Mouse (Mus musculus): Measurements from ENCODE around the gene Tmem132c. TPM values are rescaled to one million over a fixed set of nuclear protein-coding genes. Genes with fewer than 3 reads are reported as not detected.

Tmem132c gene
- total RNA-seq, 2 experiments from 2014 or later = 0.18 to 0.22 TPM

DNA sequence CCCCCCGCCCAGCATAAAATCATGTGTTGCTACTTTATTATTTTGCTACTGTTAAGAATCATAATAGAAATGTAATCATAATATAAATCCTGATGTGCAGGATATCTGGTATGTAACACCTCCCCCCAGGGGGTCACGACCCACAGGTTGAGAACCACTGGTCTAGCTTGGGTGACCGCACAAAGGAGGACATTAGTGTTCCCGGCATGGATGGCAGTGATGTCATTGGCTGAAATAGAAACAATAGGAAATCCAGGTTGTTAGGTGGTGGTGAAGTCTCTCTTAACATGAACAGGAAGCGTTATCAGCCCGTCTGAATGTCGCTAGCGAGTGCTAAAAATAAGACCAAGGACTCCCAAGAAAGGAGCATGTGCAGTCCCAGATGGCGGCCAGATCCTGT lies 155.3 kb downstream of the Tmem132c start:
- intact Hi-C loops (cut with DNase I) = no loop called here

GRCm38 (mm10) chr5:127398010-127398409 lies 156.4 kb downstream of the Tmem132c start:
- intact Hi-C loops (cut with DNase I) = no loop called here
- no peak for DNase-seq

More for the DNA sequence above, 155.3 kb downstream of the Tmem132c start:
- no peak for DNase-seq

DNA sequence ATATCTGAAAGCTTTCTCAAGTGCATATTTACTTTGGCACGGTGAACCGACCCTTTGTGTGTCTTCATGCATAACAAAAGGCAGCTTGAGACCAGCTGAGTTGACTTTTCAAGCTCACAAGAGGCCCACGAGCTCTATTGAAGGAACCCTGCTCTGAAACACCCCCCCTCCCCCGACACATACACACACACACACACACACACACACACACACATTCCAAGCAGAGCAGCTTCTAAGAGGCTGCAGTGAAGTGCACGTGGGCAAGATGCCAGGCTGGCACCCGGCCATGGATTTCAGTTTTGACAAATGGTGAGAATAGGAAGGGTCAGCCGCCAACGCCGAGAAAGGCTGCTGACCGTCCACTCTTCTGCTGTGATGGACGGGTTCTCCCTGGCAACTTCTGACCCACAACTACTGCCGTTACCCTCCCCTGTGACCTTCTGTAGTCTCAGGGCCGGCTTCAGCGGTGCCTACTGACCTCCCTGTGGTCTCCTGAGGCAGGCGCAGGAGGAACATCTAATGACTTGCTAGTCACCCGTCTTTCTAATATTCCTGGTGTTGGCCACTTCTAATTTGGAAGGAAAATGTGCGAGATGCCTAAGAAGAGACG lies 163.9 kb downstream of the Tmem132c start:
- intact Hi-C loops (cut with DNase I) = no loop called here
- no peak for DNase-seq

DNA sequence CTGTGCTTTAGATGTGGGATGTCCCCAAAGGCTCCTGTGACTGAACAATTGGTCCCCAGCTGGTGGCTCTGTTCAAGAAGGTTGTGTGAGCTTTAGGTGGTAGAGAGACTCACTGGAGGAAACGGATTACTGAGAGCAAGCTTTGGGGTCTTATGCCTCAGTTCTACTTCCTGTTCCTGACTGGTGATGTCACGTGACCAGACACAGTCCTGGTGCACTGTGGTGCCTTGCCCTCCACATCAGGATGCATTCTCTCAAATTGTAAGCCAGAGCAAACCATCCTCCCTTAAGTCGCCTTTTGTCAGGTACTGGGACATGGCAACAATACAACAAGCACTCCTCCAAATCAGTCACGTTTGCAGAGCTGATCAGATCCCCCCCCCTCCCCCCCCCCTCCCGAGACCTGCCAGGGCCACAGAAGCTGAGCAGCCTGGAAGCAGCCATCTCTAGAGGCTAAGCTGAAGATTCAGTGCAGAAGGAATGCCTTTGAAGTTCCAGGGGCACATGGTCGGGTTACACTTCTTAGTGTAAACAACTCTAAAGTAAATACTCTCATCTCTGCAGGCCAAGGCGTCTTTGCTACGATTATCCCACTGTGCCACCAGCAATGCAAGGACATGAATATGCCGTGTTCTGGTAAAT lies 164.5 kb downstream of the Tmem132c start:
- DNase-seq = no peak
- intact Hi-C loops (cut with DNase I) = no loop called here

GRCm38 (mm10) chr5:127416536-127416935 lies 174.9 kb downstream of the Tmem132c start:
- no peak for DNase-seq
- intact Hi-C loops (cut with DNase I) = no loop called here

DNA sequence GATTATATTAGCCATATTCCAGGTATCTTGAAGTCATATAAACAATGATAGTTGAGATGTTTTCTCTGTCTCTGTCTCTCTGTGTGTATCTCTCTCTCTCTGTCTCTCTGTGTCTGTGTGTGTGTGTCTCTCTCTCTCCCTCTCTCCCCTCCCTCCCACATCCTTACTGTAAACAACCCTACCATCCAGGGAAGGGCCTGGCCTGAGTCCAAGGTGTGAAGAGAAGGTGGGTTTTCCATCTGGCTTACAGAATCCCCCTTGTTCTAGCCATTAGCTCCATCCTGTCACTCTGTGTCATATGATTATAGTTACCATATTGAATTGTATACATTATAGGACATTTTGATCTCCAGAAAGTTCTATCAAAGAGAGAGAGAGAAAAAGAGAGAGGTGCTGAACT lies 182.3 kb downstream of the Tmem132c start:
- intact Hi-C loops (cut with DNase I) = no loop called here
- DNase-seq = no peak

DNA sequence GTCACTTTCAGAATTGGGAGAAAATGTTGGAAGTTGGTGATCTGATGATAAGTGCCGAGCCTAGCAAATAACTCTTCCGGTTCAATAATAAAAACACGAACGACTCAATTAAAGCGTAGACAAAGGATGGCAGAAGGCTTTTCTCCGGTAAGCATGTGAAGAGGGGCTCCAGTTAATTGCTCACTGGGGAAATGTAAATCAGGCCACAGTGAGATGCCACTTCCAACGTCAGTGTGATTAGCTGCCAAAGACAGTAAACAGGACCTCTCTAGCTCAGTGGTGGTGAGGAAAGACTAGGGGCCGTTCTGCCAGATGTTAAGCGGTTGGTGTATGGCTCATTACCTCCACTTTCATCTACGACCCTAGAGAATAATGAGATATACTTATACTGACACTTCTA lies 187.5 kb downstream of the Tmem132c start:
- intact Hi-C loops (cut with DNase I) = no loop called here
- no peak for DNase-seq

DNA sequence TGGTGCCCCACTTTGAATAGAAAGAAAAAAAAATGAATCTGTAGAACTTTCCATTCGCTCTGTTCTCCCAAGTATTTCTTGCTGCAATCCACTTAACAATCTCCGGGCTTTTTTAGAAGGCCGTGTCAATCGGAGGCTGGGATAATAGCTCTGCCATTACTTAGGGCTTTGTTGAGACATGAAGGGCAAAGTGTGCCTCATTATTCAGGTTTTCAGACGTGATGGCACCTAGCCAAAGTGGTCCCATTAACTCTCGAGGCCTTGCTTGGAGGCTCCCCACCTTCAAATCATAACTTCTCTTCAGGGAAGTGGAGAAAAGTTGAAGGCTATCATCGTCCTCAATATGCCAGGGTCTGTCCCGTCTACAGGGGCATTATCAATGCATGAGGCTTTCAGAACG lies 190.0 kb downstream of the Tmem132c start:
- intact Hi-C loops (cut with DNase I) = no loop called here
- no peak for DNase-seq

DNA sequence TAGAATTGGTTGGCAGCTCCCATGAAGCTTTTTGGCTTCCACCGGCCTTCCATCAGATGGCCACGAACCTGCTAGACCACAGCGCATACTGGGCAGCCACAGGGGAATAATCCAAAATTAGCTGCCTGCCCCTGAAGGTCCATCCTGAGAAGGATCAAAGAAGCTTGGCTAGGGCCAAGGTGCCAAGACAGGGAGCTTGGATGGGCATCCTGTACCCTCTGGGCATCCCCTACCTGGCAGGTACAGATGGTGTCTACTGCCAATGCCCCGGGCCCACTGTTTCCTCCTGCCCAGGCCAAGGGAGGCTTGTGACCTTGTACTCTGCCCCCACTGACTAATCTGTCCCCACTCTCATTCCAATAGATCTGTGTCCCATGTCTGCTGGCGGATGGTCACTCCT lies 195.2 kb downstream of the Tmem132c start:
- DNase-seq = no peak
- intact Hi-C loops (cut with DNase I) = no loop called here

DNA sequence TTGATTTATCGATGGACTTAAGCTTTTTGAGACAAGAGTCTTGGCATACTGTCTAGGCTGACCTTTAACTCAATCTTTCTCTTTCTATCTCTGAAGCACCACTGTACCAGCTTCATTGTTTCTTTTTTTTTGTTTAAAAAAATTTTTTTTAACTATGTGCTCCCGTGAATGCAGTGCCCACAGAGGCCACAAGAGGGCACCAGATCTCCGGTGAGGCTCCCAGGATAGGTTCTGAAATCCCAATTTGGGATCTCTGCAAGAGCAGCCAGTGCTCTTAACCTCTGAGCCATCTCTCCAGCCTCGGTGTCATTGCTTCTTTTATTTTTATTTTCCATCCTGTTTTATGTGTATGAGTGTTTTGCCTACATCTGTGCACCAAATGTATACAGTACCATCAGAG lies 197.0 kb downstream of the Tmem132c start:
- intact Hi-C loops (cut with DNase I) = no loop called here
- no peak for DNase-seq

DNA sequence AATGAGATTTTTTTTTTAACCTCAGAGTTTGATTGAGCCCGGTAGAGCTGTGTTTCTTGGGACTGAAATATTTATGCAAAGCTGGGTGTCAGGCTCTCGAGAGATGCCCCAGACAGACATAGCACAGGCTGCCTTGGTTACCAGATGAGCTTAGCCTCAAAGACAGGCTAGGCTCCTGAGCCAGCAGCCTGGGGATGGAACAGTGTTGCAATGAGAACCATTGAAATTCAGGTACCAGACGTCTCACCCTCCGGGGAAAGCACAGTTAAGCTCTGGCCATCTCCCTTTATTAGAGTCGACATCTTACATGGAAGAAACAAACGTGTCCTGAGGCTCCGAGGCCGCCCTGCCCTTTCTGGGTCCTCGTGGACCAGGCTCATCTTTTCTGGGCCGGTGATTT lies 200.4 kb downstream of the Tmem132c start:
- intact Hi-C loops (cut with DNase I) = no loop called here

DNA sequence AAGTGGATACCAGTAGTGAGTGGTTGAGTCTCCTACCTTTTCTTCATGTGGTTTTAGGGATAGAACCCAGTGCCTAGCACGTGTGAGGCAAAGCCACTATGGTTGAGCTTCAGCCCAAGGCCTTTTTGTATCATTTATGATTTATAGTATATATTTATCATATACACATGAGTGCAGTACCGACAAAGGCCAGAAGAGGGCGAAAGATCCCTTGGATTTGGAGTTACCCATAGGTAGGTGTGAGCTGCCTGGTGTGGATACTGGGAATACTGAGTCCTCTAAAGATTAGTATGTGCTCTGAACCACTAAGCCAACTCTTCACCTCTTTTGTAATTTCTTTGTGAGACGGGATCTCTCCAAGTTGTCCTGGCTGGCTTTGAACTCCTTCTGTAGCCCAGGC lies 212.0 kb downstream of the Tmem132c start:
- DNase-seq = no peak
- intact Hi-C loops (cut with DNase I) = no loop called here

More for the DNA sequence above, 200.4 kb downstream of the Tmem132c start:
- DNase-seq = no peak

DNA sequence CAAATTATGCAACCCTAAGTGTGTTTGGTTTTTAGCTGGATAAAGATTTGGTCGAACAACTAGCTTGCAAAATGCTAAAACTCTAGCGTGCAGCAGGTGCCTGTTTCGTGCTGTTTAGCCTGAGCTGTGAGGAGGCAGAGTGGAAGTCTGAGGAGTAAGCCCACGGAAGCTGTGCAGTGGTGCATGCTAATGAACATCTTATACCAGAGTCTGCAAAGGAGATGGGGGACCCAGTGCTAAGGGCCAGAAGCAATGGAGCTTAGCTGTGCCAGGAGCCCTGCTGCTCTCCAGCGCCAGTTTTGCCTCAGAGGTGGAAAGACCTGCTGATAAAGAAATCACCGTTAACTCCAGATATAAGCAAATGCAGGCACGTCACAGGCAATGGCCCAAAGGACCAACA lies 212.5 kb downstream of the Tmem132c start:
- no peak for DNase-seq
- intact Hi-C loops (cut with DNase I) = no loop called here

- DNase-seq = no peak
- intact Hi-C loops (cut with DNase I) = no loop called here
Observed at GRCm38 (mm10) chr5:127456076-127456475, 214.5 kb downstream of the Tmem132c start.

- intact Hi-C loops (cut with DNase I) = no loop called here
- DNase-seq = no peak
Observed at GRCm38 (mm10) chr5:127468151-127468550, 226.5 kb downstream of the Tmem132c start.

DNA sequence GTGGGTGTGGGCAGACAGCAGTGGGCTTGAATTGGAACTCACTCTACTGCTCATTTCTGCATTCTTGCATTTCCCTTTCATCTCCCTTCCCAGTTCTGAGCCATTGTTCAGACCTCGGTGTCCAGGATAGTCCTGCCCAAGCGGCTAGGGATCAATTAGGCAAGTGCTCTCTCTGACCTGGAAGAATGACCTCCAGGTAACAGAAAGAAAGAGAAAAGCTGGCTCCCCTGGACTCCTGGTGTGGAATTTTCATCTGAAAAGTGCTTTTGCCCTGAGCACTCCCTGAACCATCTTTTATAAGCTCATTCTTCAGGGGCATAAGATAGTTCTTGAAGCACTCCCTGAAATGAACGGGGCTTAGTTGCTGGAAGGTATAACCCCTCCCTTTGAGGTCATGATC lies 228.7 kb downstream of the Tmem132c start:
- intact Hi-C loops (cut with DNase I) = no loop called here
- DNase-seq = no peak

GRCm38 (mm10) chr5:127471902-127472301 lies 230.3 kb downstream of the Tmem132c start:
- intact Hi-C loops (cut with DNase I) = no loop called here
- DNase-seq = no peak

- intact Hi-C loops (cut with DNase I) = no loop called here
- no peak for DNase-seq
Observed at GRCm38 (mm10) chr5:127473706-127474105, 232.1 kb downstream of the Tmem132c start.

GRCm38 (mm10) chr5:127474856-127475255 lies 233.2 kb downstream of the Tmem132c start:
- intact Hi-C loops (cut with DNase I) = loop anchor here (5.0 kb wide), 1 partner anchor 238 kb away; no protein-coding TSS in a partner anchor
- no peak for DNase-seq

DNA sequence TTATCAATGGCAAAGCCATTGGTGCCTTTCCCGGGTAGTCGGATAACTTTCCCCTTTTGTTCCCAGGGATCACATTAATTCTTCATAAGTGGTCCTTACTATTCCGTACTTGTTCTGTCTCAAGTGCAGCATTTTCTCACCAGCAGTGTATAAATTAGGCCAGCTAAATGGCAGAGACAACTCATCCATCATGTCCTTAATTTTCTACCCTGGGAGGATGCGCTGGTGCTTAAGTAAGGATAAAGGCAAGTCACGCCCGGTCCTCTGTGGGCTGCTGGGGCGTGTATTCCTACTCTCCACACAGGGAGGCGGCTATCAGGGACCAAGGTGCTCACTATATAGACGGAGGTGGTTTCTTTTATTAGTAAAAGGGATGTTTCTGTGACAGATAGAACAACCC lies 236.2 kb downstream of the Tmem132c start:
- no peak for DNase-seq
- intact Hi-C loops (cut with DNase I) = loop anchor here (5.0 kb wide), 1 partner anchor 240 kb away; no protein-coding TSS in a partner anchor

GRCm38 (mm10) chr5:127478322-127478721 lies 236.7 kb downstream of the Tmem132c start:
- no peak for DNase-seq
- intact Hi-C loops (cut with DNase I) = loop anchor here (5.0 kb wide), 1 partner anchor 241 kb away; no protein-coding TSS in a partner anchor

DNA sequence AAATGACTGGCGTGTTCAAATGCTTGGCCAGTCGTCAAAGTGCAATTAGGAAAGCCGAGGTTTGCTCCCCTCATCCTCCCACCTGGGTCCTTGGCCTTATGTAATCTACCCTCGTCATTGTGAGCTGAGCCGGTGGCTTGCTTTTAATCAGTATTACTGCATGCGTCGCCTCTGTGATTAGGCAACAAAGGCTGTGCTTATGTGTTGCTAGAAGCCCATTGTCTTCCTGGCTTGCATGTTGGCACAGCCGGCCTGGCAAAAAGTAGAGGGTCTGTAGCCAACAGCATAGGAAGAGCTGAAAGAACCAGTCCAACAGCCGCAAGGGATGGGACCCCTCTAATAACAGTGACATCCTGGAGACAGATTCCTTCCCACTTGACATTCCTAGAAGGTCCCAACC lies 239.3 kb downstream of the Tmem132c start:
- intact Hi-C loops (cut with DNase I) = no loop called here
- DNase-seq = no peak

All from gastrocnemius, postnatal 36 days (tissue).